Mouse (Mus musculus) liver, embryonic 13.5 days (tissue): Measurements from ENCODE around the gene Sppl2b. TPM values are rescaled to one million over a fixed set of nuclear protein-coding genes. Genes with fewer than 3 reads are reported as not detected.
"Not testable (repeated sequence)": the region's sequence is repeated elsewhere in the genome, so short reads cannot be mapped to it uniquely, and the experiment has no call there.

Experiments
- ATAC-seq: fragments of 200-750 bp; cut with Nextera tagmentation; 2 replicates; pipeline ENCODE4 v1.8.0; 2017; ENCODE audit warnings: low read depth, mild to moderate bottlenecking, moderate number of reproducible peaks, moderate library complexity
- DNase-seq: peaks from one replicate; pipeline ENCODE4 v3.0.0; 2022
- H3K27ac ChIP-seq: fragments of 300-500 bp; sonication (generic); 2 replicates; pipeline ENCODE4 v1.5.1; 2015; ENCODE audit warnings: moderate library complexity, mild to moderate bottlenecking, inconsistent platforms
- H3K27me3 ChIP-seq: fragments of 300-500 bp; sonication (generic); 2 replicates; pipeline ENCODE4 v1.6.1; 2015; ENCODE audit warnings: mild to moderate bottlenecking, inconsistent platforms
- H3K36me3 ChIP-seq: fragments of 300-500 bp; sonication (generic); 2 replicates; pipeline ENCODE4 v1.6.1; 2015; ENCODE audit warnings: mild to moderate bottlenecking, inconsistent platforms
- H3K4me1 ChIP-seq: fragments of 300-500 bp; sonication (generic); replicated peaks from 2 replicates; pipeline ENCODE4 v1.6.1; 2015; ENCODE audit warnings: inconsistent platforms
- H3K4me2 ChIP-seq: fragments of 300-500 bp; sonication (generic); 2 replicates; pipeline ENCODE4 v1.6.1; 2015; ENCODE audit warnings: inconsistent platforms, mild to moderate bottlenecking, moderate library complexity
- H3K4me3 ChIP-seq: fragments of 300-500 bp; sonication (generic); replicated peaks from 2 replicates; pipeline ENCODE4 v1.5.1; 2015; ENCODE audit warnings: mild to moderate bottlenecking, inconsistent platforms
- H3K9ac ChIP-seq: fragments of 300-500 bp; sonication (generic); 2 replicates; pipeline ENCODE4 v1.6.1; 2015; ENCODE audit warnings: mild to moderate bottlenecking, inconsistent platforms
- H3K9me3 ChIP-seq: fragments of 300-500 bp; sonication (generic); replicated peaks from 2 replicates; pipeline ENCODE4 v1.6.1; 2016; ENCODE audit warnings: inconsistent platforms
- WGBS: fragments of 180-500 bp; shearing (Covaris S2); methylation state at CpG from one replicate; pipeline ENCODE4 v1.1.7; 2015; ENCODE audit not compliant: insufficient replicate concordance; 5-methylcytosine and 5-hydroxymethylcytosine counted together
- polyA plus RNA-seq: library from polyadenylated mRNA; unstranded; fragments of >200 nt; fragmentation: Nextera tagmentation; extraction: Ambion mirVana; gene quantifications from 2 replicates; pipeline ENCODE4 v1.2.1, GENCODE M21; 2015

Sppl2b gene
- polyA plus RNA-seq, 1 experiment from 2014 or later = 56.8 TPM

GRCm38 (mm10) chr10:80824827-80825226 is 30.2 kb upstream of the Sppl2b start:
- peak overlapping the region; percentile 29 for H3K4me2 ChIP-seq
- no peaks in the 10 kb centered on the region for H3K9me3 ChIP-seq
- no peak for DNase-seq
- H3K36me3 ChIP-seq = peaks cover 23% of the 10 kb centered on the region
- H3K27ac ChIP-seq = peak overlapping the region; percentile 87
- H3K4me1 ChIP-seq = peaks cover 66% of the 10 kb centered on the region
- H3K9ac ChIP-seq = peak overlapping the region; percentile 44; the same call in 1 of the 2 replicates
- H3K4me3 ChIP-seq = no peak overlapping the region
- H3K27me3 ChIP-seq = no peaks in the 10 kb centered on the region
- 40% methylated on average over 2 of the region's 2 CpGs for WGBS
- no peak for ATAC-seq

- Histone ChIP-seq H3K4me3 (peak within 1 kb of the TSS; percentile 87), H3K9ac (peak within 1 kb of the TSS; percentile 91), H3K9me3 (no peaks in the 10 kb centered on the region), H3K4me2 (peak within 1 kb of the TSS; percentile 96), H3K27me3 (no peaks in the 10 kb centered on the region), H3K36me3 (peaks cover 33% of the 10 kb centered on the region), H3K4me1 (peaks cover 73% of the 10 kb centered on the region), H3K27ac (peak within 1 kb of the TSS; percentile 95)
- under 1% methylated on average over 82 of the region's 82 CpGs for WGBS
- peak; percentile 92 for ATAC-seq
- peak; percentile 99 for DNase-seq
These were observed 28.7 kb upstream of the Sppl2b start, which contains the start of gene Oaz1 for GRCm38 (mm10) chr10:80826151-80827062. Gene Oaz1 (plus strand): TSS chr10:80826656.

GRCm38 (mm10) chr10:80827063-80827869 is 27.8 kb upstream of the Sppl2b start:
- peaks cover 75% of the 10 kb centered on the region for H3K4me1 ChIP-seq
- 6% methylated on average over 29 of the region's 29 CpGs for WGBS
- H3K36me3 ChIP-seq = peaks cover 33% of the 10 kb centered on the region
- peak overlapping the region; percentile 96 for H3K4me2 ChIP-seq
- H3K9me3 ChIP-seq = no peaks in the 10 kb centered on the region
- H3K9ac ChIP-seq = peak overlapping the region; percentile 91
- H3K4me3 ChIP-seq = peak overlapping the region; percentile 87
- ATAC-seq (no peak), DNase-seq (no peak)
- H3K27ac ChIP-seq = peak overlapping the region; percentile 95
- peaks cover 2% of the 10 kb centered on the region; the same call in 1 of the 2 replicates for H3K27me3 ChIP-seq

- Histone ChIP-seq H3K27ac (peak overlapping the region; percentile 95), H3K4me1 (peaks cover 69% of the 10 kb centered on the region)
- 79% methylated on average over 10 of the region's 10 CpGs for WGBS
These were observed 27.1 kb upstream of the Sppl2b start for GRCm38 (mm10) chr10:80827870-80828420.

GRCm38 (mm10) chr10:80828587-80828986 is 26.5 kb upstream of the Sppl2b start:
- H3K4me3 ChIP-seq = peak overlapping the region; percentile 87
- peaks cover 15% of the 10 kb centered on the region for H3K27me3 ChIP-seq
- not testable (repeated sequence) for H3K9me3 ChIP-seq, ATAC-seq, DNase-seq
- peaks cover 33% of the 10 kb centered on the region for H3K36me3 ChIP-seq
- H3K27ac ChIP-seq = peak overlapping the region; percentile 95; the same call in 1 of the 2 replicates
- H3K4me2 ChIP-seq = peak overlapping the region; percentile 96
- H3K4me1 ChIP-seq = peaks cover 63% of the 10 kb centered on the region
- H3K9ac ChIP-seq = 0 out of 2 replicates have a peak overlapping the region, but pooled peaks have one; percentile 91
- 85% methylated on average over 9 of the region's 9 CpGs for WGBS

More at GRCm38 (mm10) chr10:80827870-80828420, 27.1 kb upstream of the Sppl2b start:
- Histone ChIP-seq H3K4me3 (peak overlapping the region; percentile 87), H3K4me2 (peak overlapping the region; percentile 96), H3K36me3 (peaks cover 33% of the 10 kb centered on the region), H3K9ac (peak overlapping the region; percentile 91), H3K9me3 (no peaks in the 10 kb centered on the region), H3K27me3 (peaks cover 8% of the 10 kb centered on the region)
- no peak for ATAC-seq
- DNase-seq = no peak

- no peak for ATAC-seq
These were observed 25.5 kb upstream of the Sppl2b start for GRCm38 (mm10) chr10:80829359-80830278.

GRCm38 (mm10) chr10:80831136-80831535 is 23.9 kb upstream of the Sppl2b start:
- Histone ChIP-seq H3K9ac (peak overlapping the region; percentile 43), H3K27me3 (peaks cover 40% of the 10 kb centered on the region), H3K36me3 (peaks cover 33% of the 10 kb centered on the region), H3K4me2 (peak overlapping the region; percentile 46), H3K9me3 (0 out of 2 replicates have a peak, but pooled peaks cover 5% of the 10 kb centered on the region), H3K4me3 (peak overlapping the region; percentile 18), H3K27ac (peak overlapping the region; percentile 73), H3K4me1 (peaks cover 49% of the 10 kb centered on the region)
- peak; percentile 10; the same call in 1 of the 2 replicates for ATAC-seq
- peak; percentile 76 for DNase-seq
- 1% methylated on average over 9 of the region's 9 CpGs for WGBS

More at GRCm38 (mm10) chr10:80829359-80830278, 25.5 kb upstream of the Sppl2b start:
- Histone ChIP-seq H3K9ac (peak overlapping the region; percentile 43), H3K27me3 (peaks cover 25% of the 10 kb centered on the region), H3K36me3 (peaks cover 33% of the 10 kb centered on the region), H3K4me2 (peak overlapping the region; percentile 46), H3K9me3 (no peaks in the 10 kb centered on the region), H3K4me3 (peak overlapping the region; percentile 12; the same call in 1 of the 2 replicates), H3K4me1 (peaks cover 55% of the 10 kb centered on the region), H3K27ac (peak overlapping the region; percentile 73)
- 42% methylated on average over 1 of the region's 1 CpGs for WGBS
- DNase-seq = no peak

GRCm38 (mm10) chr10:80832818-80833217 is 22.3 kb upstream of the Sppl2b start:
- Histone ChIP-seq H3K9ac (no peak overlapping the region), H3K4me3 (no peak overlapping the region), H3K27ac (no peak overlapping the region), H3K4me1 (peaks cover 52% of the 10 kb centered on the region), H3K4me2 (no peak overlapping the region), H3K27me3 (peaks cover 57% of the 10 kb centered on the region), H3K36me3 (peaks cover 28% of the 10 kb centered on the region), H3K9me3 (0 out of 2 replicates have a peak, but pooled peaks cover 5% of the 10 kb centered on the region)
- no peak for DNase-seq
- 67% methylated on average over 7 of the region's 7 CpGs for WGBS
- no peak for ATAC-seq

- peaks cover 83% of the 10 kb centered on the region for H3K27me3 ChIP-seq
- no peak overlapping the region for H3K4me3 ChIP-seq
These were observed 19.5 kb upstream of the Sppl2b start for GRCm38 (mm10) chr10:80835617-80836016.

GRCm38 (mm10) chr10:80836949-80837379 is 18.1 kb upstream of the Sppl2b start:
- DNase-seq = no peak
- Histone ChIP-seq H3K27me3 (peaks cover 97% of the 10 kb centered on the region), H3K27ac (no peak overlapping the region), H3K4me2 (no peak overlapping the region), H3K9me3 (0 out of 2 replicates have a peak, but pooled peaks cover 5% of the 10 kb centered on the region), H3K4me1 (peaks cover 14% of the 10 kb centered on the region), H3K36me3 (no peaks in the 10 kb centered on the region), H3K4me3 (no peak overlapping the region), H3K9ac (no peak overlapping the region)
- no peak for ATAC-seq
- WGBS = 40% methylated on average over 7 of the region's 7 CpGs

More at GRCm38 (mm10) chr10:80835617-80836016, 19.5 kb upstream of the Sppl2b start:
- no peak for ATAC-seq
- Histone ChIP-seq H3K9ac (no peak overlapping the region), H3K27ac (no peak overlapping the region), H3K9me3 (0 out of 2 replicates have a peak, but pooled peaks cover 5% of the 10 kb centered on the region), H3K36me3 (peaks cover 2% of the 10 kb centered on the region), H3K4me1 (peaks cover 27% of the 10 kb centered on the region), H3K4me2 (no peak overlapping the region)
- WGBS = 54% methylated on average over 30 of the region's 30 CpGs
- DNase-seq = no peak
